Mouse (Mus musculus) adipocyte (in vitro differentiated cells): ENCODE results near the gene Aasdhppt.

Experiments used
- DNase-seq: peaks from one replicate; pipeline ENCODE4 v3.0.0-alpha.2; 2016; ENCODE audit warnings: low spot score

Aasdhppt gene

GRCm38 (mm10) chr9:4309351-4310085, at the start of gene Aasdhppt, which contains the start of gene Kbtbd3:
Aasdhppt (minus strand) TSS chr9:4309471.
Kbtbd3 (plus strand) TSS chr9:4309833.
- peak; percentile 99 for DNase-seq

GRCm38 (mm10) chr9:4353163-4353562, 43.9 kb upstream of the Aasdhppt start:
- no peak for DNase-seq

GRCm38 (mm10) chr9:4318939-4319721, 9.9 kb upstream of the Aasdhppt start:
- no peak for DNase-seq

GRCm38 (mm10) chr9:4315746-4316145, 6.5 kb upstream of the Aasdhppt start:
- no peak for DNase-seq

- no peak for DNase-seq
Observed at GRCm38 (mm10) chr9:4313946-4314345, 4.7 kb upstream of the Aasdhppt start.

- DNase-seq: no peak
Observed at GRCm38 (mm10) chr9:4311162-4311561, 1.9 kb upstream of the Aasdhppt start.

GRCm38 (mm10) chr9:4310706-4311105, 1.4 kb upstream of the Aasdhppt start:
- DNase-seq: no peak

GRCm38 (mm10) chr9:4308628-4309350, 482 bp downstream of the Aasdhppt start:
- peak; percentile 49 for DNase-seq

GRCm38 (mm10) chr9:4304867-4305266, 4.4 kb downstream of the Aasdhppt start:
- DNase-seq: peak; percentile 24

- peak; percentile 46 for DNase-seq
Observed at GRCm38 (mm10) chr9:4300466-4300865, 8.8 kb downstream of the Aasdhppt start.

GRCm38 (mm10) chr9:4283850-4284249, 25.4 kb downstream of the Aasdhppt start:
- DNase-seq: no peak

GRCm38 (mm10) chr9:4266881-4267280, 42.4 kb downstream of the Aasdhppt start:
- no peak for DNase-seq

GRCm38 (mm10) chr9:4260746-4261090, 48.6 kb downstream of the Aasdhppt start:
- no peak for DNase-seq

GRCm38 (mm10) chr9:4259841-4260745, 49.2 kb downstream of the Aasdhppt start:
- peak; percentile 69 for DNase-seq

- DNase-seq: no peak
Observed at GRCm38 (mm10) chr9:4259074-4259473, 50.2 kb downstream of the Aasdhppt start.
